Mouse (Mus musculus) embryonic fibroblast, embryonic 13.5 days (primary cell): ENCODE data around the gene Mettl18.

ENCODE experiments used
- CTCF ChIP-seq: IDR thresholded peaks from 2 replicates; pipeline ENCODE4 v1.5.1; 2011; ENCODE audit warnings: mild to moderate bottlenecking, control low read depth, low read length, moderate library complexity, borderline replicate concordance; ENCODE audit not compliant: insufficient read depth
- POLR2A ChIP-seq: IDR thresholded peaks from 2 replicates; pipeline ENCODE4 v1.6.1; 2011; ENCODE audit warnings: low read depth, mild to moderate bottlenecking, control low read depth, low read length, moderate library complexity

DNA sequence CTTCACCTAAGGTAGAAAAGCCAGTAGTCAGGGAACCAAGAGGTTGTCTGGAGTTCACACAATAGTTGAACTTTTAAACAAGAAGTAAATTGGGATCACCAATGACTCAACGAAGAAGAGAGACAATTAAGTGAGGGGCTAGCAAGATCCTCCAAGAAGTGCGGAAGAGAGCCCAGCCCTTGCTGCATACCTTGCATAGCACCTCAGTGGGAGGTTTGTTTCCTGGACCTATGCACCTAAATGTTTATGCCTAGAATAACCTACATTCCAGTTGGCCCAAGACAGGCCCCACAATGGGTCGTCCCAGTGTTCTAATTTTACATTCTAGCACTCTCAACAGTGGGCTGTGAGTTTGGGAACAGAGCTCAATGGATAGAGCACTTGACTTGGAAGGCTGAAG, 9.6 kb downstream of the Mettl18 start:
- no peak for TF ChIP-seq CTCF
- no peak for TF ChIP-seq POLR2A
